Mouse (Mus musculus): ENCODE results near the gene Tssk2.

DNA sequence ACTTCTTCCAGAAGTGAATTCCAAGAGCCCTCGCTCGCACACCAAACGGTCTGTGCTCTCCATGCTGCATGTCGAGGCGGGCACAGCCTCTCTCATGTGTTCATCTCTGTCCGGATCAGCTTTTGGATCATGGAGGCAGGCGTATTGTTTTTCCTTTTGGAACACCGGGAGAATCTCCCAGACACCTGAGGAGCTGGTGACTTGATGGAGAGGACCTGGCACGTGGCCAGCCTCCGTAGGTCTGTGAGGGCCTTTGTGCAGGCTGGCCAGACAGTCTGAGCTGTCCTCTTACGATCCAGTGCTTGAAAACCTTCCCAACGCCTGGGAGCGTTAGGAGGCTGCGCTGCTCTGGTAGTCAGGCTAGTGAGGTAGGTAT, 23.7 kb downstream of the Tssk2 start:
- no peak for TF ChIP-seq POLR2A (IDR thresholded peaks at IDR 0.05; ENCODE audit: insufficient read length, low read depth)
- TF ChIP-seq MYOD1 (IDR thresholded peaks at IDR 0.05; ENCODE audit: control insufficient read depth in 1 of 3, insufficient read length in 2 of 3, low read depth in 2 of 3), result no peak
- no peak for TF ChIP-seq TCF12 (IDR thresholded peaks at IDR 0.05; ENCODE audit: insufficient read depth, poor library complexity, severe bottlenecking)
- no peak for TF ChIP-seq USF1 (IDR thresholded peaks at IDR 0.05; ENCODE audit: low read depth)
- TF ChIP-seq E2F4 (IDR thresholded peaks at IDR 0.05; ENCODE audit: insufficient read depth), result no peak
- TF ChIP-seq MAX (IDR thresholded peaks at IDR 0.05; ENCODE audit: low read depth), result no peak
- TF ChIP-seq TCF3 (IDR thresholded peaks at IDR 0.05; ENCODE audit: insufficient read length, low read depth), result no peak
- TF ChIP-seq MYOG (IDR thresholded peaks at IDR 0.05; ENCODE audit: control insufficient read depth in 1 of 3, insufficient read depth in 1 of 3, insufficient read length in 2 of 3, low read depth in 2 of 3), result no peak
- TF ChIP-seq POLR2AphosphoS2 (IDR thresholded peaks at IDR 0.05; ENCODE audit: insufficient read length, low read depth), result no peak
- TF ChIP-seq SRF (IDR thresholded peaks at IDR 0.05; ENCODE audit: control insufficient read depth, insufficient read length, low read depth), result no peak
- TF ChIP-seq CEBPB (IDR thresholded peaks at IDR 0.05; ENCODE audit: insufficient read depth, poor library complexity, severe bottlenecking), result no peak
- TF ChIP-seq REST (IDR thresholded peaks at IDR 0.05; ENCODE audit: insufficient read depth, insufficient read length), result no peak
